Mouse (Mus musculus) midbrain, embryonic 13.5 days (tissue): Measurements from ENCODE around the gene Smndc1. TPM values are rescaled to one million over a fixed set of nuclear protein-coding genes. Genes with fewer than 3 reads are reported as not detected.
"Not testable (repeated sequence)": the region's sequence is repeated elsewhere in the genome, so short reads cannot be mapped to it uniquely, and the experiment has no call there.

ENCODE experiments used
- ATAC-seq: fragments of 200-750 bp; cut with Nextera tagmentation; 2 replicates; pipeline ENCODE4 v1.8.0; 2017; ENCODE audit warnings: mild to moderate bottlenecking, moderate TSS enrichment, moderate library complexity
- H3K27ac ChIP-seq: fragments of 300-500 bp; sonication (generic); 2 replicates; pipeline ENCODE4 v1.5.1; 2015; ENCODE audit warnings: inconsistent platforms, mild to moderate bottlenecking, moderate library complexity
- H3K27me3 ChIP-seq: fragments of 300-500 bp; sonication (generic); 2 replicates; pipeline ENCODE4 v1.6.1; 2015; ENCODE audit warnings: mild to moderate bottlenecking, inconsistent platforms
- H3K36me3 ChIP-seq: fragments of 300-500 bp; sonication (generic); 2 replicates; pipeline ENCODE4 v1.6.1; 2015; ENCODE audit warnings: mild to moderate bottlenecking, inconsistent platforms
- H3K4me1 ChIP-seq: fragments of 300-500 bp; sonication (generic); replicated peaks from 2 replicates; pipeline ENCODE4 v1.6.1; 2015; ENCODE audit warnings: inconsistent platforms
- H3K4me2 ChIP-seq: fragments of 300-500 bp; sonication (generic); replicated peaks from 2 replicates; pipeline ENCODE4 v1.6.1; 2015; ENCODE audit warnings: moderate library complexity, mild to moderate bottlenecking, inconsistent platforms
- H3K4me3 ChIP-seq: fragments of 300-500 bp; sonication (generic); replicated peaks from 2 replicates; pipeline ENCODE4 v1.5.1; 2015; ENCODE audit warnings: mild to moderate bottlenecking, inconsistent platforms
- H3K9ac ChIP-seq: fragments of 300-500 bp; sonication (generic); replicated peaks from 2 replicates; pipeline ENCODE4 v1.6.1; 2015; ENCODE audit warnings: mild to moderate bottlenecking, inconsistent platforms
- H3K9me3 ChIP-seq: fragments of 300-500 bp; sonication (generic); 2 replicates; pipeline ENCODE4 v1.6.1; 2016; ENCODE audit warnings: mild to moderate bottlenecking, inconsistent platforms
- WGBS: fragments of 180-500 bp; shearing (Covaris S2); methylation state at CpG from one replicate; pipeline ENCODE4 v1.1.7; 2015; 5-methylcytosine and 5-hydroxymethylcytosine counted together
- polyA plus RNA-seq: library from polyadenylated mRNA; unstranded; fragments of >200 nt; fragmentation: Nextera tagmentation; extraction: Ambion mirVana; gene quantifications from 2 replicates; pipeline ENCODE4 v1.2.1, GENCODE M21; 2015

The Smndc1 gene
- polyA plus RNA-seq, 1 experiment from 2014 or later = 42.6 TPM

GRCm38 (mm10) chr19:53408398-53408797 lies 18.0 kb upstream of the Smndc1 start:
- no peak for ATAC-seq
- H3K36me3 ChIP-seq = no peaks in the 10 kb centered on the region
- H3K27ac ChIP-seq = no peak overlapping the region
- 0 out of 2 replicates have a peak, but pooled peaks cover 12% of the 10 kb centered on the region for H3K4me1 ChIP-seq
- peaks cover 8% of the 10 kb centered on the region; the same call in 1 of the 2 replicates for H3K9me3 ChIP-seq
- no peak overlapping the region for H3K4me2 ChIP-seq
- no peaks in the 10 kb centered on the region for H3K27me3 ChIP-seq
- 88% methylated on average over 8 of the region's 8 CpGs for WGBS
- no peak overlapping the region for H3K4me3 ChIP-seq
- no peak overlapping the region for H3K9ac ChIP-seq

- WGBS = 81% methylated on average over 2 of the region's 2 CpGs
- Histone ChIP-seq H3K9ac (no peak overlapping the region), H3K4me2 (no peak overlapping the region), H3K9me3 (peaks cover 8% of the 10 kb centered on the region; the same call in 1 of the 2 replicates), H3K27ac (no peak overlapping the region), H3K4me1 (0 out of 2 replicates have a peak, but pooled peaks cover 9% of the 10 kb centered on the region), H3K36me3 (no peaks in the 10 kb centered on the region), H3K4me3 (no peak overlapping the region), H3K27me3 (no peaks in the 10 kb centered on the region)
- no peak for ATAC-seq
Observed at GRCm38 (mm10) chr19:53407350-53407749, 17.0 kb upstream of the Smndc1 start.

DNA sequence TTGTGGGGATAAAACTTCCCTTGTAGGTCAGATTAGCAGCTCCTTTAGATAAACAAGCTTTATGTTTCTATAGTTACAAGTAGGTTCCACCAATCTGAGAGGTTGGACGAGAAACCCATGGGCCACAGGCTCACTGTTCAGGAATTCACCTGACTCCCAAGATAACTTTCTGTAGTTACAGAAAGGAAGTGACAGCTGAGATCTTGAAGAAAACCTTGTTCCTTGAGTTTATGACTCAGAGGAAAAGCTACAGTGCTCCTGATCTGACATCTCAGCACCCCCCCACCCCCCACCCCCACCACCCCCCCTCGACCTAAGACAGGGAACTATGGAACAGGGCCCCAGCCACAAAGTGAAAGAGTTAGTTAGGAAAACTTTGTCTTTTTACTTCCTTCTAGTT lies 15.4 kb upstream of the Smndc1 start:
- Histone ChIP-seq H3K27me3 (no peaks in the 10 kb centered on the region), H3K4me3 (no peak overlapping the region), H3K4me2 (no peak overlapping the region), H3K9me3 (peaks cover 8% of the 10 kb centered on the region; the same call in 1 of the 2 replicates), H3K36me3 (no peaks in the 10 kb centered on the region), H3K27ac (no peak overlapping the region), H3K4me1 (no peaks in the 10 kb centered on the region), H3K9ac (no peak overlapping the region)
- ATAC-seq = no peak
- 71% methylated on average over 2 of the region's 2 CpGs for WGBS

- Histone ChIP-seq H3K9me3 (peaks cover 8% of the 10 kb centered on the region; the same call in 1 of the 2 replicates), H3K27me3 (no peaks in the 10 kb centered on the region), H3K36me3 (no peaks in the 10 kb centered on the region), H3K4me3 (no peak overlapping the region), H3K9ac (no peak overlapping the region), H3K4me2 (no peak overlapping the region), H3K27ac (no peak overlapping the region), H3K4me1 (no peaks in the 10 kb centered on the region)
- 69% methylated on average over 18 of the region's 18 CpGs for WGBS
- no peak for ATAC-seq
Observed at GRCm38 (mm10) chr19:53404837-53405356, 14.5 kb upstream of the Smndc1 start.

GRCm38 (mm10) chr19:53404219-53404836 lies 13.9 kb upstream of the Smndc1 start:
- Histone ChIP-seq H3K4me2 (no peak overlapping the region), H3K4me3 (no peak overlapping the region), H3K9ac (no peak overlapping the region), H3K27me3 (no peaks in the 10 kb centered on the region), H3K36me3 (no peaks in the 10 kb centered on the region), H3K9me3 (peaks cover 8% of the 10 kb centered on the region; the same call in 1 of the 2 replicates), H3K4me1 (no peaks in the 10 kb centered on the region), H3K27ac (no peak overlapping the region)
- 96% methylated on average over 10 of the region's 10 CpGs for WGBS
- no peak for ATAC-seq

DNA sequence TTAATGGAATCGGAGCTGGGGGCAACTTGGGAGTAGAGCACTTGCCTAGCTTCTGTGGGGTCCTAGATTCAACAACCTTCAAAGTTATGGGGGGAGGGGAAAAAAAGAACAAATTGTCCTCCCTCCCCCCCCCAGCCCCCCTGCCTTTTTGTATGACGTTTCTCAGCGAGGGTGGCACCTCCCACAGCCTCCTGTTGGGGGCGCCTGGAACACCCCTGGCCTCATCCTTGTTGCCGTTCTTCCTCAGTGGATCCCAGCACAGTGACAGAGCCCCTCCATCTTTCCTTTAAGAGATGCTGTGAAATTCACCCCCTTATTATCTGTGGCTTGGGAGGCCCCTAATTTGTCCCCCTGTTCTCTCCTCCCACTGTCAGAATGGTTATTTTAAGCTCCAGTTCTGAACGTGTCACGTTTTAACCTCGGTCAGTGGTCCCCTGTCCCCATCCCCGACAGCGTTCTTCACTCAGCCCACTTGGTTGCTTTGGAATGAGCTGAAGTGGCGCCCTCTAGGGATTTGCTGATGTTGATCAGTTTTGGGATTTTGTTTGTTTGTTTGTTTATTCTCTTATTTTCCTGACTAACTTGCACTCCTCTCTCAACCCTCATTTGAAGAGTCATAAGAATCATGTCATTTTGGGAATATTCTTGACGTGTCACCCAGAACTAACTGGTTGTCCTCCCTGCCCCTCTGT lies 12.5 kb upstream of the Smndc1 start:
- Histone ChIP-seq H3K4me3 (no peak overlapping the region), H3K4me2 (no peak overlapping the region), H3K27me3 (no peaks in the 10 kb centered on the region), H3K9me3 (peaks cover 8% of the 10 kb centered on the region; the same call in 1 of the 2 replicates), H3K9ac (no peak overlapping the region), H3K36me3 (no peaks in the 10 kb centered on the region), H3K4me1 (no peaks in the 10 kb centered on the region), H3K27ac (no peak overlapping the region)
- 56% methylated on average over 12 of the region's 12 CpGs for WGBS
- ATAC-seq = no peak

GRCm38 (mm10) chr19:53400332-53401110 lies 10.1 kb upstream of the Smndc1 start:
- ATAC-seq = no peak
- WGBS = 88% methylated on average over 16 of the region's 16 CpGs
- Histone ChIP-seq H3K36me3 (no peaks in the 10 kb centered on the region), H3K9me3 (peaks cover 8% of the 10 kb centered on the region; the same call in 1 of the 2 replicates), H3K27ac (no peak overlapping the region), H3K4me1 (no peaks in the 10 kb centered on the region), H3K27me3 (no peaks in the 10 kb centered on the region), H3K4me2 (no peak overlapping the region), H3K4me3 (no peak overlapping the region), H3K9ac (no peak overlapping the region)

- H3K36me3 ChIP-seq = no peaks in the 10 kb centered on the region
- H3K9me3 ChIP-seq = 0 out of 2 replicates have a peak, but pooled peaks cover 3% of the 10 kb centered on the region
- H3K4me2 ChIP-seq = no peak overlapping the region
- 91% methylated on average over 4 of the region's 4 CpGs for WGBS
- no peak overlapping the region for H3K9ac ChIP-seq
- ATAC-seq = no peak
- H3K27me3 ChIP-seq = no peaks in the 10 kb centered on the region
- no peak overlapping the region for H3K4me3 ChIP-seq
- no peaks in the 10 kb centered on the region for H3K4me1 ChIP-seq
- H3K27ac ChIP-seq = no peak overlapping the region
Observed at GRCm38 (mm10) chr19:53399213-53399612, 8.8 kb upstream of the Smndc1 start.

GRCm38 (mm10) chr19:53397451-53398233 lies 7.3 kb upstream of the Smndc1 start:
- no peak overlapping the region for H3K4me2 ChIP-seq
- ATAC-seq = no peak
- H3K4me3 ChIP-seq = no peak overlapping the region
- H3K9me3 ChIP-seq = no peaks in the 10 kb centered on the region
- H3K27ac ChIP-seq = no peak overlapping the region
- 89% methylated on average over 12 of the region's 12 CpGs for WGBS
- no peaks in the 10 kb centered on the region for H3K36me3 ChIP-seq
- no peak overlapping the region for H3K9ac ChIP-seq
- no peaks in the 10 kb centered on the region for H3K27me3 ChIP-seq
- H3K4me1 ChIP-seq = peaks cover 3% of the 10 kb centered on the region; the same call in 1 of the 2 replicates

- 45% methylated on average over 5 of the region's 5 CpGs for WGBS
- H3K4me1 ChIP-seq = peaks cover 14% of the 10 kb centered on the region
- not testable (repeated sequence) for H3K4me2 ChIP-seq, H3K27me3 ChIP-seq, H3K36me3 ChIP-seq, H3K9ac ChIP-seq, H3K27ac ChIP-seq, H3K4me3 ChIP-seq, ATAC-seq, H3K9me3 ChIP-seq
Observed at GRCm38 (mm10) chr19:53395805-53396204, 5.4 kb upstream of the Smndc1 start.

DNA sequence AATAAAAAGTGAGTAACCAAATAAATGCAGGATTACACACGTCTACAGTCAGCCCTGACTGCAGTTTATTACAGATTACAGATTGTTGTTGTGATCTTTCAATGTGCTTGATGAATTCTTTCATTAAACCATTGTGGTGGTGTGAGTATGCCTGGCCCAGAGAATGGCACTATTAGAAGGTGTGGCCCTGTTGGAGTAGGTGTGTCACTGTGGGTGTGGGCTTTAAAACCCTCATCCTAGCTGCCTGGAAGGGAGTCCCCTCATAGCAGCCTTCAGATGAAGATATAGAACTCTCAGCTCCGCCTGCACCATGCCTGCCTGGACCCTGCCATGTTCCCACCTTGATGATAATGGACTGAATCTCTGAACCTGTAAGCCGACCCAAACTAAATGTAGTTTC lies 4.6 kb upstream of the Smndc1 start:
- not testable (repeated sequence) for H3K4me3 ChIP-seq, ATAC-seq, H3K4me2 ChIP-seq, H3K36me3 ChIP-seq, H3K9me3 ChIP-seq, H3K27ac ChIP-seq, H3K27me3 ChIP-seq, H3K9ac ChIP-seq
- peaks cover 14% of the 10 kb centered on the region for H3K4me1 ChIP-seq
- 73% methylated on average over 3 of the region's 3 CpGs for WGBS
